Mouse (Mus musculus) kidney, postnatal 4 days (tissue): ENCODE results near the gene Gcm1.

Source experiments
- DNase-seq, 2 experiments: peaks; one replicate each; pipeline ENCODE4 v3.0.0; 2021; ENCODE audit warnings: mixed read lengths in 2 of 2

The Gcm1 gene

DNA sequence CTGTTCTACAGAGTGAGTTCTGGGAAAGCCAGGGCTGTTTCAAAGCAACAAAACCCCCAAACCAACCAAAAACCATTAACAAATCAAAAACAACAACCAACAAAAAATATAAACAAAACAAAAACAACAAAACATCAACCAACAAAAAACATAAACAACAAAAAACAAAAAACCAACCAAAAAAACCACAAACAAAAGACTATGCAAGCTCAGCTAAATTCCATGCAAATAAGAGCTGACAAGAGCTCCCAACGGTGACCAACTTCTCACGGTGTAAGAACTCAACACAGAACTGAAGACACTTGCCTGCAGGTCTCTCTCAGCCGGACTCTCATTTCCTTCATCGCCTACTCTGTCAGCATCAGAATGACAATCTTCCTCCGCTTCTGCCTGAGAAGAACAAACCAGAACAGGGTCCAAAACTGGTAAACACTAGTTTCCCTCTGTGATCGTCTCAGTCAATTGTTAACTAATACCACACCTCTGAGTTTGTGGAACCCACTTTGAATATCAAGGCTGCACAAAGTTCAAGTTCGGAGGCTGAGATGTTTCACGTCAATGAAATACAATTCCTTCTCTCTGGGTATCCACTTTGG, 52.3 kb downstream of the Gcm1 start:
- DNase-seq: no peak

DNA sequence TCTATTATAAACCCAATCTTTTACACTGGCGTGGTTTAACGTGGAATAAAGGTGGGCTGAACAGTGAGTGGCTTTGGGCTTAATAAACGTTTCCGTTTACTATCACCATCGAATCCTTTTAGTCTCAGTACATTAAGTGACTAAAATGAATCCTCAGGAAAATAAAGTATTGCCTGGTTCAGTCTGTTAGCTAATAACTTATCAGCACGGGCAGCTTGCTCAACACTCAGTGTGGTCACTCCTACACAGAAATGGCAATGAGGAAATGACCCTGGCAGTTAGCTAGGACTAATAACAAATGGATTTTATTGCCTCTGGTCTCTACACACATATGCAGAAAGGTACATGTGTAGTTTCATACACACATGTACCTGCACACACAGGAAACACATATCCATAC, 53.2 kb downstream of the Gcm1 start:
- no peak for DNase-seq

DNA sequence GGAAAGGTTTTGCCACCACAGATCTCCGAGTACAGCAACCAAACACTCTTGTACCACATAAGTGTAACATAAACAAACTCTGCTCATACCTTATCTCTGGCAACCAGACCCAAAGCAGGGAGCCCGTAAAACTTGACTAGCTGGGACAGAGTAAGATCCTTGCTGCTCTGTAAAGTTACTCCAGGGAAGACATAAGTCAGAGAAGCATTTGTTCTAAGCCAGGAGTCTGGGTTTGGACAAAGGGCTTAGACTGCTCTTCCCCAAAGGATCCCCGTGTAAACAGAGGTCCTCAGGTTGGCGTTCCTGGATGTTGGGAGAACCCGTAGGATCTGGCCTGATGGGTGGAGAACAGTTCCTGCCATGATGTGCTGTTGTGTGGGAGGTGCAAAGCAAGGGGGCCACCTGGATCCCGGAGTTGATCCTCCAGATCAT, 53.8 kb downstream of the Gcm1 start:
- DNase-seq: no peak

DNA sequence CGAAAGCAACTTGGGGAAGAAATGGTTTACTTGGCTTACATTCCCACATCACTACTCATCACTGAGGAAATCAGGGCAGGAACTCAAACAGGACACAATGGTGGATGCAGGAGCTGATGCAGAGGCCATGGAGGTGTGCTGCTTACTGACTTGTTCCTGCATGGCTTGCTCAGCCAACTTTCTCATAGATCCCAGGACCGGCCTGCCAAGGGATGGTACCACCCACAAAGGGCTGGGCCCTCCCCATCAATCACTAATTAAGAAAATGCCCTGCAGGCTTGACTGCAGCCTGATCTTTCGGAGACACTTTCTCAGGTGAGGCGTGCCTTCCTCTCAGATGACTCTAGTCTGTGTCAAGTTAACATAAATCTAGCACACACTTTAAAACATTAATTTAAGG, 55.1 kb downstream of the Gcm1 start:
- peak in 1 of 2 experiments; percentile 31 for DNase-seq

DNA sequence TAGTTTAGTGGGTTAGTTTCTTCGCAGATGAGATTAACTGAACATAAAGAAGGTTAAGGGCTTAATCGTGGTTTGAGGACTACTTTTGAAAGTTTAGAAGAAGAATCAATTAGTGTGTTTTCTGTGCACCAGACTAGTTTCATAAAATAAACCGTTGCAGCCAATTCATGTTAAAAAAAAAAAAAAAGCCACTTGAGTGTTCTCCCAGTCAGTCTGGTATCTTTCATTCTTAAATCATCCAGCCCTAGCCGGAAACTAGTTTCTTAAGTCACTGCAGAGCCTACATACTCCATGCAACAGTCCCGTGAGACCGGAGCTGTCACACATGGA, 55.8 kb downstream of the Gcm1 start:
- no peak for DNase-seq

DNA sequence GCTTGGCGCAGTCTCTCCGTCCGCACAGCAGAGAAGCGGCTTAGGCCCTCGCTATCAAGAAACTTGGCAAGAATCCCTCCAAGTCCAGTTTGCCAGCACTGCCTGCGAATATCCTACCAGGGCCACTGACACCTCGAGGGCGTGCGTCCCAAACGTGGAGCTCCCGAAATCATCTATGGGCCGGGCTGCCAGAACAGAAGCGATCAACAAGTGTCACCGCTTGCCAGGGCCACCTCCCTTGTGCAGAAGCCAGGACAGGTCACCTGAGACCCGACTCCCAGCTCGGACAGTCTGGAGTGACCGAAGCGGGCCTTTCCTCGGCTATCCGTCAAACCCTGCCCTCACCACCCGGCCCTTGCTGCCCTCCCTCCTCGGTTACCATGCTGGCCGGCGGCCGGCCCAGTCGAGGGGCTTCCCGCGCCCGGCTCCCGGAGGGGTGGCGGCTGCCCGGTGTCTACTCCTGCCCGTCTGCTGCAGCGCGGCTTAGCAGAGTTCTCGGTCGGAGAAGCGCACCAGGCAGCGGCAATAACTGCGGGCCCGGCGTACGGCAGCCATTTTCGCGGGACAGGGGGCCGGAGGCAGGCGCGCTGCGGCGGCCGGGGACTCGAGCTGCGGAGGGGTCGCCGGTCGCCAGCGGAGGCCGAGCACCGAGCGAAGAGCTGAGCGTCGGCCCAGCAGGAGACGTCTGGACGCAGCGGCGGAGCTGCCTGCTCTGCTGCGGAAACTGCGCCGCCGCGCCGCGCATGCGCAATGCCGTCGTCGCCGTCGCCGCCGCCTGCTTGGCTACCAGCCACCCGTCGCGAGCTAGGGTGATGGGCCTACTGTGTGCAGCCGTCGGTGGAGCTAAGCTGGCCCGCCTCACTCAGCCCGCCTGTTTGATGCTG, 56.4 kb downstream of the Gcm1 start:
- peak; percentile 85 to 90 for DNase-seq

DNA sequence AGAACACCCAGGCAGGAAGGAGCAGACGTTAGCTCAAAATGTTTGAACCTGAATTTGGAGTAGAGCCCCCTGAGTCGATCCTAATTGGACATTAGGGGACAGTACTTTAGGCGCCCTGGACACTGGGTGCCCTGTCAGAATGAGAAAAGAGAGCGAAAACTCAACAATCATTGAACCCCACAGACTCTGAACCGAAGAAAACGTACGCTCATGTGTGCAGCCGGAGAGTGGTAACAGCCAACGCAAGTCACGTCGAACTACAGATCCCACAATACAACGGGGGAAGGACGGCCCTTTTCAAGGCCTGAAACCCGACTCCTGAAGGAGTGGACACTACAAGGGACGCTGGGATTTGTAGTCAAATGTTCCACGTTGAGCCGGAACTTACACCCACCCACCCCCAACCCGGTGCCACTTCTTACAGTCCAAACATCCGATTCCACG, 57.1 kb downstream of the Gcm1 start, which contains the start of the genes Fbxo9 and Ick:
Fbxo9 (minus strand) TSS at position 270 of the 444 bp plus-strand sequence.
Ick (plus strand) TSS at position 397 of the 444 bp plus-strand sequence.
- peak; percentile 83 to 91 for DNase-seq

DNA sequence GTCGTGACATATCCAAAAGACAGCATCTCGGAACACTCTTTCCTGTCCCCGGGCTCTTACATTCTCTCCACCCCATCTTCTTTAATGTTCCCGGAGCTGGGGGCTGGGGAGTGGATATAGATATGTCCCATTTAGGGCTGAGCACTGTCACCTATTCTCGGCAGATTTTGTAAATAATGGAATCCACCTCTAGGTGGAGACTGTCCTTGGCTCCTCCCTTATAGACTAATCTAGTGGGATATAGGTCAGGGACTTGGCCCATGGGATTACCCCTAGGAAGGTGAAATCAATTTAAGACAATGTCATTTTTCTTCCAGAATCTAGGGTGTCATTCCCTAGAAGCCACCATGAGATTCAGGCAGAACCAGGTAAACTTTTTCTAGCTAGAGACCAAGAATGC, 57.9 kb downstream of the Gcm1 start:
- DNase-seq: no peak

DNA sequence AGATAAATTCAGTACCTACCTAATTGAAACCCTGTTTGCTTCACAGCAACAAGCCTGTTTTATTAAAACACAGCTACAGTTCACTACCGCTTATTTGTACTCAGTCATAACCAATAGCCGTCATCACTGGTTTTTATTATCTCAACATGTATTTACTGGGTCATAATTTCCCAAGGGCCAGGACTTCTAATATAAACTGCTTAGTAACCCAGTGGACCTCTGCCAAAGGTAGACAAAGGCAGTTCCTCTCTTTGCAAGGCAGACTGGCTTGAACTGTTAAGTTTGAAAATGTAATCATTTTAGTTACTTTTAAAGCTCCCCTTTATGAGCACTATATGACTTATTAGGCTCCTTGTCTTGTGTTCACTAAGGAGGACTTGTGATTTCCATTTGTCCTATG, 59.7 kb downstream of the Gcm1 start:
- DNase-seq: no peak

DNA sequence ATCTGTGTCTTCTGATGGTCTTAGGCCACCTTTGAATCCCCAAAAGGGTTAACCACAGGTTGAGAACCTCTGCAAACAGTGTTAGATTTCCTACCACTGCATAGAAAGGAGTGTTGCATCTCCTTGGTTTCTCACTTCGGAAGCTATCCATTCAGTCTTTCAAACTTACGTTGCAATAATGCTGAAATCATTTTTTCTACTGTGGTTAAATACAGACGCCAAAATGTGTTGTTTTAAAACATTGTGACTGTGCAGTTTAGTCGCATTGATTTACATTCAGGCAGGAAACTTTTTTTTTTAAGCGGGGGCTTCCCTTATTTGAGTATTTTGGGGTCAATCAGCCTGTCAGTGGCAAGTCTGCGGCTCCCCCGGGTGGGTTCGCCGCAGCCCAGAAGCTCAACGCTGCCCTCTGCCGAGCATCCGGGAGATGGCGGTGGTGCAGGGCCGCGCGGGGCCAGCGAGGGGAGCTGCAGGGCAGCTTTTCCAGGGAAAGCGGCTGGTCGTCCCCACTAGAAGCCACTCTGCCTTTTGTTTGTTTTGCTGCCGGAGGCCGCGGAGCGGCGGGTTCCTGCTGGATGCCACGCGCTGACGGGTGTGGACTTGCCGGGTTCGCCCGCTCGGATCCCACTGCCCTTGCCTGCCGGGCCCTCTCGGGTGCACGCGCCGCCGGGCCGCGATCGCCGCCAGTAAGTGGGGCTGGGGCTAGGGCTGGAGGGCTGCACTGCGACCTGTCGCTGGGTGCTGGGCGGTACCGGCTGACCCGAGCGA, 61.2 kb downstream of the Gcm1 start:
- peak; percentile 95 to 96 for DNase-seq

DNA sequence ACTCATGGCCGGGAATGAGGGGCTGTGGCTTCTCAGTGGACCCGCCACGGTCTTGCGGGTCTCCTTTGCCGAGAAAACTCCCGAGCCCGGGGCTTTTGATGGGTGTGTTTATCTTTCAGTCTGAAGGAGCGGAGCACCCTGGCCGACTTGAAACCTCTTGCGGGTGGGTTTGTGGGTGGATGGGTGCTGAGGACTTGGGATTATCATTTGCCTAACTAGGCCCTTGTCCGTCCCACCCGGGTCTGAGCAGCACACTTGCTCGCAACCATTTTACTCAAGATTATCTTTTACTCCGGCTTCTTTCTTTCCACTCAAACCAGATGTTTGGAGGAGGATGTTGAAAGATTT, 61.8 kb downstream of the Gcm1 start:
- no peak for DNase-seq
